Mouse (Mus musculus) kidney, postnatal 0 days (tissue): ENCODE data around the gene Rgn. TPM values are rescaled to one million over a fixed set of nuclear protein-coding genes. Genes with fewer than 3 reads are reported as not detected.

Experiments
- ATAC-seq: fragments of 200-750 bp; cut with Nextera tagmentation; replicated peaks from 2 replicates; pipeline ENCODE4 v1.8.0; 2017; ENCODE audit warnings: low read depth, moderate number of reproducible peaks, moderate TSS enrichment, moderate library complexity; ENCODE audit not compliant: low FRiP score
- DNase-seq: peaks from one replicate; pipeline ENCODE4 v3.0.0-alpha.2; 2016; ENCODE audit warnings: low spot score
- H3K27ac ChIP-seq: fragments of 300-500 bp; sonication (generic); 2 replicates; pipeline ENCODE4 v1.5.1; 2014; ENCODE audit warnings: mild to moderate bottlenecking
- H3K27me3 ChIP-seq: fragments of 300-500 bp; sonication (generic); 2 replicates; pipeline ENCODE4 v1.6.1; 2014; ENCODE audit warnings: low read length, mixed read lengths; ENCODE audit not compliant: insufficient read depth
- H3K36me3 ChIP-seq: fragments of 300-500 bp; sonication (generic); 2 replicates; pipeline ENCODE4 v1.6.1; 2014; ENCODE audit warnings: low read length, mixed read lengths; ENCODE audit not compliant: insufficient read depth
- H3K4me1 ChIP-seq: fragments of 300-500 bp; sonication (generic); replicated peaks from 2 replicates; pipeline ENCODE4 v1.6.1; 2014; ENCODE audit warnings: antibody characterized with exemption, low read length, mixed read lengths; ENCODE audit not compliant: insufficient read depth
- H3K4me2 ChIP-seq: fragments of 300-500 bp; sonication (generic); 2 replicates; pipeline ENCODE4 v1.6.1; 2014; ENCODE audit warnings: mild to moderate bottlenecking, low read length, moderate library complexity, mixed read lengths
- H3K4me3 ChIP-seq: fragments of 300-500 bp; sonication (generic); replicated peaks from 2 replicates; pipeline ENCODE4 v1.5.1; 2014; ENCODE audit warnings: low read depth, low read length
- H3K9ac ChIP-seq: fragments of 300-500 bp; sonication (generic); 2 replicates; pipeline ENCODE4 v1.6.1; 2014; ENCODE audit warnings: low read depth, low read length
- H3K9me3 ChIP-seq: fragments of 300-500 bp; sonication (generic); replicated peaks from 2 replicates; pipeline ENCODE4 v1.6.1; 2016; ENCODE audit warnings: low read length, inconsistent platforms, mixed read lengths
- CTCF ChIP-seq: IDR thresholded peaks from 2 replicates; pipeline ENCODE4 v1.5.1; 2016; ENCODE audit warnings: antibody characterized with exemption, low read depth, mild to moderate bottlenecking, moderate library complexity
- WGBS: fragments of 180-500 bp; shearing (Covaris S2); extraction: QIAGEN DNeasy Blood & Tissue Kit; methylation state at CpG from one replicate; pipeline ENCODE4 v1.1.7; 2014; 5-methylcytosine and 5-hydroxymethylcytosine counted together
- polyA plus RNA-seq: library from polyadenylated mRNA; unstranded; fragments of >200 nt; fragmentation: Nextera tagmentation; extraction: Ambion mirVana; gene quantifications from 2 replicates; pipeline ENCODE4 v1.2.1, GENCODE M21; 2015

Rgn gene
- polyA plus RNA-seq, 1 experiment from 2014 or later = 16.8 TPM

GRCm38 (mm10) chrX:20572683-20573082, 23.1 kb downstream of the Rgn start:
- no peak overlapping the region for H3K27ac ChIP-seq
- no peak for TF ChIP-seq CTCF
- H3K9me3 ChIP-seq = no peaks in the 10 kb centered on the region
- H3K27me3 ChIP-seq = no peaks in the 10 kb centered on the region
- DNase-seq (no peak), ATAC-seq (no peak)
- H3K4me3 ChIP-seq = no peak overlapping the region
- no peak overlapping the region for H3K4me2 ChIP-seq
- H3K4me1 ChIP-seq = no peaks in the 10 kb centered on the region
- H3K36me3 ChIP-seq = no peaks in the 10 kb centered on the region
- H3K9ac ChIP-seq = no peak overlapping the region
- WGBS = 58% methylated on average over 9 of the region's 9 CpGs

- no peak for TF ChIP-seq CTCF
- H3K27ac ChIP-seq = no peak overlapping the region
- H3K4me1 ChIP-seq = no peaks in the 10 kb centered on the region
- H3K27me3 ChIP-seq = no peaks in the 10 kb centered on the region
- 83% methylated on average over 4 of the region's 4 CpGs for WGBS
- ATAC-seq = no peak
- no peaks in the 10 kb centered on the region for H3K9me3 ChIP-seq
- H3K4me2 ChIP-seq = no peak overlapping the region
- H3K36me3 ChIP-seq = no peaks in the 10 kb centered on the region
- H3K9ac ChIP-seq = no peak overlapping the region
- H3K4me3 ChIP-seq = no peak overlapping the region
- no peak for DNase-seq
Measured at GRCm38 (mm10) chrX:20573927-20574326, 24.3 kb downstream of the Rgn start.

GRCm38 (mm10) chrX:20587968-20588367, 38.4 kb downstream of the Rgn start:
- no peaks in the 10 kb centered on the region for H3K4me1 ChIP-seq
- TF ChIP-seq CTCF = peak; percentile 58
- no peaks in the 10 kb centered on the region for H3K36me3 ChIP-seq
- H3K9me3 ChIP-seq = no peaks in the 10 kb centered on the region
- WGBS = 29% methylated on average over 4 of the region's 4 CpGs
- H3K27ac ChIP-seq = no peak overlapping the region
- no peak for ATAC-seq
- H3K4me3 ChIP-seq = no peak overlapping the region
- no peak overlapping the region for H3K9ac ChIP-seq
- H3K4me2 ChIP-seq = no peak overlapping the region
- DNase-seq = peak; percentile 3
- no peaks in the 10 kb centered on the region for H3K27me3 ChIP-seq

DNA sequence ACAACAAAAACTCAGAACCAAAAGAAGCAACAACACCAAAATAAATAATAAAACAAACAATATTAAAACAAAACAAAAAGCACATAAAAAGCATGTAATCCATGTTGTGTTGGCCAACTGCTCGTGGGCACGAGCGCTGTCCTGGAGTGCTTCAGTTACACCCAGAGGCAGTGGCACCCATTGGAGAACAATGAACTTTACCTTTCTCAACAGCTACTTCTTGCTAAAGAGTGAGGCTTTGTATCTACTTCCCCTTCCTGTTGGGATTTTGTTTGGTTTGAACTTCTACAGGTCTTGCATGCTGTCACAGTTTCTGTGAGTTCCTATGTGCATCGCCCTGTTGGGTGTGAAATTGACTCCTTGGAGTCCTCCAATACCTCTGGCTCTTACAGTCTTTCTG, 58.9 kb downstream of the Rgn start:
- WGBS = 85% methylated on average over 4 of the region's 4 CpGs
- no peak for TF ChIP-seq CTCF

More for the DNA sequence above, 58.9 kb downstream of the Rgn start:
- no peak overlapping the region for H3K27ac ChIP-seq
- no peak for ATAC-seq
- no peak for DNase-seq
- H3K4me1 ChIP-seq = no peaks in the 10 kb centered on the region
- H3K4me3 ChIP-seq = no peak overlapping the region
- H3K9me3 ChIP-seq = no peaks in the 10 kb centered on the region
- H3K27me3 ChIP-seq = no peaks in the 10 kb centered on the region
- no peak overlapping the region for H3K9ac ChIP-seq
- no peaks in the 10 kb centered on the region for H3K36me3 ChIP-seq
- H3K4me2 ChIP-seq = no peak overlapping the region

Other genes with a start within 250 kb of the Rgn start
- gene Rp2, start 185.3 kb upstream of the Rgn start, polyA plus RNA-seq = 11.2 and 13.0 TPM in 2 replicates
- 6.9 and 8.1 TPM in 2 replicates for gene Jade3, start 124.1 kb upstream of the Rgn start, polyA plus RNA-seq
- 37.3 and 41.0 TPM in 2 replicates for gene Rbm10, start 67.7 kb downstream of the Rgn start, polyA plus RNA-seq
- gene Ndufb11, start 67.8 kb downstream of the Rgn start, polyA plus RNA-seq = 451 and 489 TPM in 2 replicates
- gene Uba1, start 108.5 kb downstream of the Rgn start, polyA plus RNA-seq = 119 and 131 TPM in 2 replicates
- 78.9 and 81.6 TPM in 2 replicates for gene Cdk16, start 138.2 kb downstream of the Rgn start, polyA plus RNA-seq
- 16.3 and 16.4 TPM in 2 replicates for gene Usp11, start 154.1 kb downstream of the Rgn start, polyA plus RNA-seq
- gene Araf, start 248.0 kb downstream of the Rgn start, polyA plus RNA-seq = 86.6 and 88.3 TPM in 2 replicates